Mouse (Mus musculus) liver, adult 2 months (tissue): ENCODE data around the gene Hoxa5. TPM values are rescaled to one million over a fixed set of nuclear protein-coding genes. Genes with fewer than 3 reads are reported as not detected.

Experiments
- DNase-seq: peaks from one replicate; pipeline ENCODE4 v3.0.0-alpha.2; 2011; ENCODE audit warnings: low read depth, low spot score; ENCODE audit errors: extremely low read depth
- H3K27ac ChIP-seq: fragments of 200-500 bp; replicated peaks from 2 replicates; pipeline ENCODE4 v1.5.1; 2012; ENCODE audit warnings: low read depth, mild to moderate bottlenecking, control low read depth, inconsistent platforms, low read length; ENCODE audit not compliant: insufficient read depth
- H3K27me3 ChIP-seq: fragments of 200-500 bp; 2 replicates; pipeline ENCODE4 v1.6.1; 2012; ENCODE audit warnings: mild to moderate bottlenecking, moderate library complexity, low read length, inconsistent platforms; ENCODE audit not compliant: control insufficient read depth, insufficient read depth
- H3K36me3 ChIP-seq: fragments of 200-500 bp; 2 replicates; pipeline ENCODE4 v1.6.1; 2012; ENCODE audit warnings: low read length, inconsistent platforms; ENCODE audit not compliant: control insufficient read depth, insufficient read depth
- H3K4me1 ChIP-seq: fragments of 200-500 bp; 2 replicates; pipeline ENCODE4 v1.6.1; 2011; ENCODE audit warnings: low read length; ENCODE audit not compliant: control insufficient read depth, insufficient read depth
- H3K4me3 ChIP-seq: fragments of 200-500 bp; 2 replicates; pipeline ENCODE4 v1.5.1; 2011; ENCODE audit warnings: low read depth, mild to moderate bottlenecking, control low read depth, low read length, moderate library complexity; ENCODE audit not compliant: insufficient read depth
- H3K79me2 ChIP-seq: fragments of 200-500 bp; 2 replicates; pipeline ENCODE4 v1.6.1; 2012; ENCODE audit warnings: inconsistent platforms, mild to moderate bottlenecking, low read length, moderate library complexity; ENCODE audit not compliant: control insufficient read depth, insufficient read depth
- H3K9ac ChIP-seq: fragments of 200-500 bp; 2 replicates; pipeline ENCODE4 v1.6.1; 2012; ENCODE audit warnings: low read depth, mild to moderate bottlenecking, control low read depth, inconsistent platforms, low read length
- CTCF ChIP-seq: fragments of 200-500 bp; IDR thresholded peaks from 2 replicates; pipeline ENCODE4 v1.5.1; 2011; ENCODE audit warnings: low read depth, low read length, control low read depth
- POLR2A ChIP-seq: fragments of 200-500 bp; IDR thresholded peaks from 2 replicates; pipeline ENCODE4 v1.6.1; 2011; ENCODE audit warnings: low read length, control low read depth; ENCODE audit not compliant: insufficient read depth; ENCODE audit errors: extremely low read depth
- WGBS: fragments of 180-500 bp; shearing (Covaris S2); methylation state at CpG from one replicate; pipeline ENCODE4 v1.1.7; 2018; 5-methylcytosine and 5-hydroxymethylcytosine counted together
- polyA plus RNA-seq: library from polyadenylated mRNA; depleted of rRNA; stranded (reverse); fragments of >200 nt; gene quantifications from 2 replicates; pipeline ENCODE4 v1.2.3, GENCODE M21; 2012
- total RNA-seq: library from RNA; depleted of rRNA; stranded (reverse); fragments of >200 nt; gene quantifications from 2 replicates; pipeline ENCODE4 v1.2.3, GENCODE M21; 2014

Hoxa5 gene
- total and polyA plus RNA-seq, 2 experiments = 0.16 to 0.28 TPM

GRCm38 (mm10) chr6:52163366-52164031 lies 40.9 kb downstream of the Hoxa5 start:
- Histone ChIP-seq H3K27me3 (peaks cover 25% of the 10 kb centered on the region; the same call in 1 of the 2 replicates), H3K36me3 (no peaks in the 10 kb centered on the region), H3K4me3 (peak overlapping the region; percentile 65; the same call in 1 of the 2 replicates), H3K27ac (peak overlapping the region; percentile 63), H3K4me1 (no peaks in the 10 kb centered on the region; the same call in 1 of the 2 replicates), H3K9ac (peak overlapping the region; percentile 17; the same call in 1 of the 2 replicates), H3K79me2 (no peaks in the 10 kb centered on the region)
- DNase-seq = no peak
- WGBS = 7% methylated on average over 17 of the region's 17 CpGs
- TF ChIP-seq POLR2A (no peak), CTCF (no peak)

GRCm38 (mm10) chr6:52162611-52163365 lies 41.6 kb downstream of the Hoxa5 start:
- Histone ChIP-seq H3K9ac (peak overlapping the region; percentile 44), H3K4me1 (no peaks in the 10 kb centered on the region; the same call in 1 of the 2 replicates), H3K79me2 (no peaks in the 10 kb centered on the region), H3K36me3 (no peaks in the 10 kb centered on the region), H3K27ac (peak overlapping the region; percentile 63), H3K27me3 (peaks cover 29% of the 10 kb centered on the region; the same call in 1 of the 2 replicates), H3K4me3 (no peak overlapping the region)
- 8% methylated on average over 14 of the region's 14 CpGs for WGBS
- DNase-seq = no peak
- TF ChIP-seq POLR2A (no peak), CTCF (no peak)

- no peak overlapping the region for H3K9ac ChIP-seq
- H3K36me3 ChIP-seq = no peaks in the 10 kb centered on the region
- no peak overlapping the region for H3K4me3 ChIP-seq
- WGBS = 16% methylated on average over 1 of the region's 1 CpGs
- H3K79me2 ChIP-seq = no peaks in the 10 kb centered on the region
- DNase-seq = no peak
- peaks cover 26% of the 10 kb centered on the region; the same call in 1 of the 2 replicates for H3K27me3 ChIP-seq
- TF ChIP-seq CTCF = no peak
- no peak for TF ChIP-seq POLR2A
- H3K27ac ChIP-seq = no peak overlapping the region
- H3K4me1 ChIP-seq = no peaks in the 10 kb centered on the region
Observed at GRCm38 (mm10) chr6:52162093-52162380, 42.4 kb downstream of the Hoxa5 start.

GRCm38 (mm10) chr6:52161336-52162092 lies 42.9 kb downstream of the Hoxa5 start:
- H3K79me2 ChIP-seq = no peaks in the 10 kb centered on the region
- no peaks in the 10 kb centered on the region for H3K36me3 ChIP-seq
- 11% methylated on average over 8 of the region's 8 CpGs for WGBS
- peaks cover 29% of the 10 kb centered on the region; the same call in 1 of the 2 replicates for H3K27me3 ChIP-seq
- H3K4me1 ChIP-seq = no peaks in the 10 kb centered on the region
- DNase-seq = no peak
- no peak for TF ChIP-seq CTCF
- 0 out of 2 replicates have a peak overlapping the region, but pooled peaks have one; percentile 18 for H3K4me3 ChIP-seq
- H3K27ac ChIP-seq = peak overlapping the region; percentile 57
- H3K9ac ChIP-seq = no peak overlapping the region

GRCm38 (mm10) chr6:52160511-52161335 lies 43.7 kb downstream of the Hoxa5 start:
- TF ChIP-seq POLR2A (no peak), CTCF (no peak)
- peak overlapping the region; percentile 16 for H3K9ac ChIP-seq
- H3K4me1 ChIP-seq = no peaks in the 10 kb centered on the region
- H3K4me3 ChIP-seq = peak overlapping the region; percentile 40; the same call in 1 of the 2 replicates
- H3K79me2 ChIP-seq = no peaks in the 10 kb centered on the region
- peaks cover 30% of the 10 kb centered on the region; the same call in 1 of the 2 replicates for H3K27me3 ChIP-seq
- WGBS = 5% methylated on average over 30 of the region's 30 CpGs
- no peaks in the 10 kb centered on the region for H3K36me3 ChIP-seq
- DNase-seq = no peak
- peak overlapping the region; percentile 57 for H3K27ac ChIP-seq
